Mouse (Mus musculus) splenic B cell, adult 2 months (primary cell): ENCODE data around the gene Scp2d1.

Source experiments
- DNase-seq: peaks from one replicate; pipeline ENCODE4 v3.0.0-alpha.2; 2011; ENCODE audit warnings: low read depth, low spot score
- H3K27me3 ChIP-seq: 2 replicates; pipeline ENCODE4 v1.6.1; 2012; ENCODE audit warnings: mild to moderate bottlenecking, low read length, moderate library complexity, mixed read lengths; ENCODE audit not compliant: control insufficient read depth, poor library complexity, insufficient read depth, severe bottlenecking
- H3K36me3 ChIP-seq: 2 replicates; pipeline ENCODE4 v1.6.1; 2012; ENCODE audit warnings: mild to moderate bottlenecking, low read length, moderate library complexity, mixed read lengths; ENCODE audit not compliant: control insufficient read depth, poor library complexity, insufficient read depth, severe bottlenecking

Scp2d1 gene

DNA sequence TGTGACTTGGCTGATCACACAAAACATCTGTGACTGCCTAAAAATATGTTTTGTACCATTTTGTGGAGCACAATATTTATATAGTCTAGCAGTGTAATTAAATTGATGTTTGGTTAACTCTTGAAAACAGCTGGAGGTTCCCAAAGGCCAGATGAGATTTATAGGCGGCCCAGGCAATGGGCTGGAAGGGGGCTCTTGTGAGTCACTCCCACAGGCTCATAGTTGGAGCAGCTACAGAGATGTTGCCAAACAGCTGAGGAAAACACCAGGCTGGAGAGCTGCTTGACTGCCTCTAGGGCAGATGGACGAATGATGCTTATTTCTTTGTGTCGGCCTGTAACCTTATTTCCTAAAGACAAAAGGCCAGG is 13.8 kb downstream of the Scp2d1 start:
- no peaks in the 10 kb centered on the region for H3K36me3 ChIP-seq
- no peak for DNase-seq
- H3K27me3 ChIP-seq = no peaks in the 10 kb centered on the region

DNA sequence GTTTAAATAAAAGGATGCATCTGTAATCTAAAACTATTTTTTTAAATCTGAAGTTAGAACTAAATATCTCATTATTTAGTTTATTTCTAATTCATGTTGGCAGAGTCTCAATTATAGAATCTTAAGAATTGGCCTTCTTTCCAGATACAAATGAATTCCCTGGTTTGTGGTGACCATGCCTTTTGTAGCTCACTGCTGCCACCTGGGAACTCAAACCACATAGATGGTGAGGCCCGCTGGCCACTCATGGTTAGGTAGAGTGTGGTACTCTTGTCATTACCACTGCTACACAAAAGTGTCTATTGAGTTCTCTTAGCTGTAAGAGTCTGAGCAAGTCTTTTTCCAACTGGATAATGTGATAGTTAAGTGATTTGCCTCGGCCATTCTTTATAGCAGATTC is 45.4 kb downstream of the Scp2d1 start:
- no peaks in the 10 kb centered on the region for H3K27me3 ChIP-seq
- DNase-seq = no peak
- H3K36me3 ChIP-seq = no peaks in the 10 kb centered on the region
